Mouse (Mus musculus): ENCODE measurements around the gene Aplp2. TPM values are rescaled to one million over a fixed set of nuclear protein-coding genes. Genes with fewer than 3 reads are reported as not detected.
"Not testable (repeated sequence)": the region's sequence is repeated elsewhere in the genome, so short reads cannot be mapped to it uniquely, and the experiment has no call there.

The Aplp2 gene
- polyA plus RNA-seq, 1 experiment = 3.5 TPM

- Histone ChIP-seq H3K9me3 (ENCODE audit: control insufficient read depth, low read length) (no peaks in the 10 kb centered on the region), H3K36me3 (ENCODE audit: control insufficient read depth) (peaks cover 66% of the 10 kb centered on the region), H3K4me1 (ENCODE audit: control insufficient read depth) (peaks cover under 1% of the 10 kb centered on the region; the same call in 1 of the 2 replicates), H3K27me3 (ENCODE audit: control insufficient read depth) (no peaks in the 10 kb centered on the region), H3K4me3 (replicated peaks) (no peak overlapping the region)
- no peak for TF ChIP-seq TAL1 (IDR thresholded peaks at IDR 0.05; ENCODE audit: low read length)
- no peak for TF ChIP-seq GATA1 (IDR thresholded peaks at IDR 0.05; ENCODE audit: low read length)
These were observed 35.1 kb downstream of the Aplp2 start for GRCm38 (mm10) chr9:31176379-31177130.

- no peak overlapping the region for H3K4me3 ChIP-seq (replicated peaks)
- no peaks in the 10 kb centered on the region; the same call in 1 of the 2 replicates for H3K4me1 ChIP-seq (ENCODE audit: control insufficient read depth)
- no peaks in the 10 kb centered on the region for H3K27me3 ChIP-seq (ENCODE audit: control insufficient read depth)
- no peaks in the 10 kb centered on the region for H3K9me3 ChIP-seq (ENCODE audit: control insufficient read depth, low read length)
- H3K36me3 ChIP-seq (ENCODE audit: control insufficient read depth) = peaks cover 72% of the 10 kb centered on the region
- TF ChIP-seq GATA1 (IDR thresholded peaks at IDR 0.05; ENCODE audit: low read length) (no peak), TAL1 (IDR thresholded peaks at IDR 0.05; ENCODE audit: low read length) (no peak)
These were observed 35.6 kb downstream of the Aplp2 start for GRCm38 (mm10) chr9:31175978-31176377.

GRCm38 (mm10) chr9:31175346-31175745 lies 36.3 kb downstream of the Aplp2 start:
- Histone ChIP-seq H3K9me3 (ENCODE audit: control insufficient read depth, low read length) (no peaks in the 10 kb centered on the region), H3K4me3 (replicated peaks) (no peak overlapping the region), H3K27me3 (ENCODE audit: control insufficient read depth) (no peaks in the 10 kb centered on the region), H3K4me1 (ENCODE audit: control insufficient read depth) (no peaks in the 10 kb centered on the region; the same call in 1 of the 2 replicates), H3K36me3 (ENCODE audit: control insufficient read depth) (peaks cover 78% of the 10 kb centered on the region)
- TF ChIP-seq TAL1 (IDR thresholded peaks at IDR 0.05; ENCODE audit: low read length) = no peak
- no peak for TF ChIP-seq GATA1 (IDR thresholded peaks at IDR 0.05; ENCODE audit: low read length)

GRCm38 (mm10) chr9:31168356-31169093 lies 43.1 kb downstream of the Aplp2 start:
- peaks cover 93% of the 10 kb centered on the region for H3K36me3 ChIP-seq (ENCODE audit: control insufficient read depth)
- TF ChIP-seq GATA1 (IDR thresholded peaks at IDR 0.05; ENCODE audit: low read length) = no peak
- no peak for TF ChIP-seq TAL1 (IDR thresholded peaks at IDR 0.05; ENCODE audit: low read length)
- H3K9me3 ChIP-seq (ENCODE audit: control insufficient read depth, low read length) = no peaks in the 10 kb centered on the region
- H3K4me1 ChIP-seq (ENCODE audit: control insufficient read depth) = no peaks in the 10 kb centered on the region
- no peak overlapping the region for H3K4me3 ChIP-seq (replicated peaks)
- H3K27me3 ChIP-seq (ENCODE audit: control insufficient read depth) = no peaks in the 10 kb centered on the region

GRCm38 (mm10) chr9:31167305-31167704 lies 44.3 kb downstream of the Aplp2 start:
- Histone ChIP-seq H3K27me3 (ENCODE audit: control insufficient read depth) (no peaks in the 10 kb centered on the region), H3K9me3 (ENCODE audit: control insufficient read depth, low read length) (no peaks in the 10 kb centered on the region), H3K36me3 (ENCODE audit: control insufficient read depth) (peaks cover 95% of the 10 kb centered on the region), H3K4me1 (ENCODE audit: control insufficient read depth) (no peaks in the 10 kb centered on the region), H3K4me3 (replicated peaks) (no peak overlapping the region)
- TF ChIP-seq GATA1 (IDR thresholded peaks at IDR 0.05; ENCODE audit: low read length) = no peak
- no peak for TF ChIP-seq TAL1 (IDR thresholded peaks at IDR 0.05; ENCODE audit: low read length)

GRCm38 (mm10) chr9:31165505-31165904 lies 46.1 kb downstream of the Aplp2 start:
- peaks cover 96% of the 10 kb centered on the region for H3K36me3 ChIP-seq (ENCODE audit: control insufficient read depth)
- not testable (repeated sequence) for H3K27me3 ChIP-seq (ENCODE audit: control insufficient read depth); H3K4me3 ChIP-seq (replicated peaks)

GRCm38 (mm10) chr9:31163327-31163726 lies 48.3 kb downstream of the Aplp2 start:
- Histone ChIP-seq H3K9me3 (ENCODE audit: control insufficient read depth, low read length) (no peaks in the 10 kb centered on the region), H3K4me1 (ENCODE audit: control insufficient read depth) (no peaks in the 10 kb centered on the region), H3K27me3 (ENCODE audit: control insufficient read depth) (no peaks in the 10 kb centered on the region), H3K36me3 (ENCODE audit: control insufficient read depth) (peaks cover 97% of the 10 kb centered on the region), H3K4me3 (replicated peaks) (no peak overlapping the region)
- TF ChIP-seq TAL1 (IDR thresholded peaks at IDR 0.05; ENCODE audit: low read length) (no peak), GATA1 (IDR thresholded peaks at IDR 0.05; ENCODE audit: low read length) (no peak)

More at GRCm38 (mm10) chr9:31165505-31165904, 46.1 kb downstream of the Aplp2 start:
- not testable (repeated sequence) for H3K4me1 ChIP-seq (ENCODE audit: control insufficient read depth); H3K9me3 ChIP-seq (ENCODE audit: control insufficient read depth, low read length)

- H3K27me3 ChIP-seq (ENCODE audit: control insufficient read depth) = no peaks in the 10 kb centered on the region
- no peaks in the 10 kb centered on the region for H3K4me1 ChIP-seq (ENCODE audit: control insufficient read depth)
- H3K36me3 ChIP-seq (ENCODE audit: control insufficient read depth) = peaks cover 97% of the 10 kb centered on the region
- no peak for TF ChIP-seq TAL1 (IDR thresholded peaks at IDR 0.05; ENCODE audit: low read length)
- no peak for TF ChIP-seq GATA1 (IDR thresholded peaks at IDR 0.05; ENCODE audit: low read length)
- H3K9me3 ChIP-seq (ENCODE audit: control insufficient read depth, low read length) = no peaks in the 10 kb centered on the region
- no peak overlapping the region for H3K4me3 ChIP-seq (replicated peaks)
These were observed 48.7 kb downstream of the Aplp2 start for GRCm38 (mm10) chr9:31162911-31163310.

- Histone ChIP-seq H3K4me1 (ENCODE audit: control insufficient read depth) (no peaks in the 10 kb centered on the region), H3K4me3 (replicated peaks) (no peak overlapping the region), H3K36me3 (ENCODE audit: control insufficient read depth) (peaks cover 98% of the 10 kb centered on the region), H3K27me3 (ENCODE audit: control insufficient read depth) (no peaks in the 10 kb centered on the region), H3K9me3 (ENCODE audit: control insufficient read depth, low read length) (no peaks in the 10 kb centered on the region)
- no peak for TF ChIP-seq TAL1 (IDR thresholded peaks at IDR 0.05; ENCODE audit: low read length)
- no peak for TF ChIP-seq GATA1 (IDR thresholded peaks at IDR 0.05; ENCODE audit: low read length)
These were observed 51.7 kb downstream of the Aplp2 start for GRCm38 (mm10) chr9:31159910-31160309.

All from erythroblast, embryonic 14.5 days (primary cell).